Mouse (Mus musculus) embryonic facial prominence, embryonic 13.5 days (tissue): ENCODE results near the gene Crb1. TPM values are rescaled to one million over a fixed set of nuclear protein-coding genes. Genes with fewer than 3 reads are reported as not detected.

Source experiments
- ATAC-seq: fragments of 200-750 bp; cut with Nextera tagmentation; 2 replicates; pipeline ENCODE4 v1.8.0; 2017; ENCODE audit warnings: low read depth; ENCODE audit not compliant: insufficient number of reproducible peaks, insufficient read depth, low FRiP score, low TSS enrichment
- H3K27ac ChIP-seq: fragments of 300-500 bp; sonication (generic); 2 replicates; pipeline ENCODE4 v1.5.1; 2015; ENCODE audit warnings: moderate library complexity, mild to moderate bottlenecking, inconsistent platforms
- H3K27me3 ChIP-seq: fragments of 300-500 bp; sonication (generic); 2 replicates; pipeline ENCODE4 v1.6.1; 2015; ENCODE audit warnings: mild to moderate bottlenecking, inconsistent platforms
- H3K36me3 ChIP-seq: fragments of 300-500 bp; sonication (generic); 2 replicates; pipeline ENCODE4 v1.6.1; 2015; ENCODE audit warnings: mild to moderate bottlenecking, inconsistent platforms
- H3K4me1 ChIP-seq: fragments of 300-500 bp; sonication (generic); 2 replicates; pipeline ENCODE4 v1.6.1; 2015; ENCODE audit warnings: inconsistent platforms
- H3K4me2 ChIP-seq: fragments of 300-500 bp; sonication (generic); 2 replicates; pipeline ENCODE4 v1.6.1; 2015; ENCODE audit warnings: moderate library complexity, mild to moderate bottlenecking, inconsistent platforms
- H3K4me3 ChIP-seq: fragments of 300-500 bp; sonication (generic); 2 replicates; pipeline ENCODE4 v1.5.1; 2015; ENCODE audit warnings: mild to moderate bottlenecking, inconsistent platforms
- H3K9ac ChIP-seq: fragments of 300-500 bp; sonication (generic); 2 replicates; pipeline ENCODE4 v1.6.1; 2015; ENCODE audit warnings: mild to moderate bottlenecking, inconsistent platforms
- H3K9me3 ChIP-seq: fragments of 300-500 bp; sonication (generic); 2 replicates; pipeline ENCODE4 v1.6.1; 2016; ENCODE audit warnings: inconsistent platforms
- WGBS: fragments of 180-500 bp; shearing (Covaris S2); methylation state at CpG from one replicate; pipeline ENCODE4 v1.1.7; 2015; ENCODE audit warnings: mixed read lengths; 5-methylcytosine and 5-hydroxymethylcytosine counted together
- polyA plus RNA-seq: library from polyadenylated mRNA; unstranded; fragments of >200 nt; fragmentation: Nextera tagmentation; extraction: Ambion mirVana; gene quantifications from 2 replicates; pipeline ENCODE4 v1.2.1, GENCODE M21; 2015

Gene Crb1
- polyA plus RNA-seq, 1 experiment from 2014 or later = not detected

DNA sequence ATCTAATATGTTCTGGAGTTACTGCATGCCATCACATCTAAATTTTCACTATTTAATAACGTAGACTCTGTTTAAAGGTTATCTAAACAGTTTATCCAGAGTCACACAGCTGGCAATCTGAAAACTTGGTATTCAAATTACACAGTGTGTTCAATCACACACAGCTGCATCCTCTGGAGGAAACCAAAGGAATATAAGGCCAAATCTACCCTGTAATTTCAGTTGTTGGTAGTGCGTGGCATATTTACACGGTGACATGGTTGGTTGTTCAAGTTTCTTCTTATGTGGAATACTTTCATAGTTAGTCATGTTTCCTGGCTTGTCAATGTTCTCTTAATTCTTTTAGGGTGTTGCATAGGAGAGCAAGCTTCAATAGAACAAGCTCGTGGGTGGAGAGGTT lies 166.4 kb downstream of the Crb1 start:
- Histone ChIP-seq H3K27me3 (no peaks in the 10 kb centered on the region), H3K9ac (no peak overlapping the region), H3K4me3 (no peak overlapping the region), H3K9me3 (no peaks in the 10 kb centered on the region), H3K27ac (no peak overlapping the region), H3K4me2 (no peak overlapping the region), H3K36me3 (no peaks in the 10 kb centered on the region), H3K4me1 (0 out of 2 replicates have a peak, but pooled peaks cover 12% of the 10 kb centered on the region)
- 42% methylated on average over 4 of the region's 4 CpGs for whole genome bisulfite sequencing
- no peak for ATAC-seq

DNA sequence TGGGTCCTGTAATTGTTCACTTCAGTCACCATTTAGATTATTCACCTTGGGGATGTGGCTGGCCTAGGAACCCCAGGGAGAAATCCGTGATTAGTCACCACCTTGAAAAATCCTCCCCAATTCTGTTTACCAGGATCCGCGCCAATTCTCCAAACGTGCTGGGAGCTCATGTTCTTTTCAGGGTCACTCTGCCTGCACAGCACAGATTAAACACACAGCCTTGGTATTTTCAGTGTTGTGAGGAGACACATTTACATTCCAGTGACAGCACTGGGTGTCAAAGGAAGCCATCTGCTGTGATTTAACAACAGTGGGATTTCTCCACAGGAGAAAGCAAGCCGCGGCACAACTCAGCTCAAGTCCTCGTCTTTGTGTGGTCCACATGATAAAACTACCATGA lies 167.1 kb downstream of the Crb1 start:
- no peak for ATAC-seq
- Histone ChIP-seq H3K27ac (no peak overlapping the region), H3K9ac (no peak overlapping the region), H3K4me1 (0 out of 2 replicates have a peak, but pooled peaks cover 12% of the 10 kb centered on the region), H3K4me3 (no peak overlapping the region), H3K36me3 (no peaks in the 10 kb centered on the region), H3K4me2 (no peak overlapping the region), H3K9me3 (no peaks in the 10 kb centered on the region), H3K27me3 (no peaks in the 10 kb centered on the region)
- 39% methylated on average over 7 of the region's 7 CpGs for WGBS

- H3K27me3 ChIP-seq = no peaks in the 10 kb centered on the region
- H3K4me3 ChIP-seq = no peak overlapping the region
- no peak for ATAC-seq
- no peaks in the 10 kb centered on the region for H3K9me3 ChIP-seq
- 0 out of 2 replicates have a peak, but pooled peaks cover 12% of the 10 kb centered on the region for H3K4me1 ChIP-seq
- no peaks in the 10 kb centered on the region for H3K36me3 ChIP-seq
- no peak overlapping the region for H3K27ac ChIP-seq
- H3K9ac ChIP-seq = no peak overlapping the region
- H3K4me2 ChIP-seq = no peak overlapping the region
- 69% methylated on average over 4 of the region's 4 CpGs for WGBS
Observed at GRCm38 (mm10) chr1:139206259-139206658, 170.6 kb downstream of the Crb1 start.

DNA sequence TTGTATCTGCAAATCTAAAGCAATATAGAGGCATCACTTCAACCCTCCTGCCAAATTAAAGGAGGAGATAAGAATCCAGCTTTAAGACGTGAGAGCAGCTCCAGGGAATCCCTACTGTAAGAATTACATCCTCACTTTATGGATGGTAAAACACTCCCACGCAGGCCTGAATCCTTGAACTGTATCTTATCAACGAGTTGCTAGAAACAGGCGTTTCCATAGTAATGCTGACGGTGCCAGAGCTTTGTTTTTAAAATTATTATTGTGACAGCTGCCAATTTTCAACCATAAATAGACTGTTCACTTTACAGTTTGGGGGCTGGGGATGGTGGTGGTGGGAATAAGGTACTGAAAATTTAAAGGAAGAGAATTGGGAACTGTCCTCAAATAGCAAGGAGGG lies 173.9 kb downstream of the Crb1 start:
- 0 out of 2 replicates have a peak, but pooled peaks cover 3% of the 10 kb centered on the region for H3K4me1 ChIP-seq
- no peak overlapping the region for H3K27ac ChIP-seq
- H3K36me3 ChIP-seq = no peaks in the 10 kb centered on the region
- H3K4me2 ChIP-seq = no peak overlapping the region
- H3K9me3 ChIP-seq = no peaks in the 10 kb centered on the region
- 75% methylated on average over 5 of the region's 5 CpGs for WGBS
- no peak for ATAC-seq
- H3K4me3 ChIP-seq = no peak overlapping the region
- no peaks in the 10 kb centered on the region for H3K27me3 ChIP-seq
- H3K9ac ChIP-seq = no peak overlapping the region

GRCm38 (mm10) chr1:139194428-139195028 lies 182.4 kb downstream of the Crb1 start:
- no peak overlapping the region for H3K9ac ChIP-seq
- WGBS = 8% methylated on average over 5 of the region's 5 CpGs
- H3K4me3 ChIP-seq = no peak overlapping the region
- H3K36me3 ChIP-seq = no peaks in the 10 kb centered on the region
- no peak overlapping the region for H3K4me2 ChIP-seq
- H3K4me1 ChIP-seq = peaks cover 11% of the 10 kb centered on the region; the same call in 1 of the 2 replicates
- no peaks in the 10 kb centered on the region for H3K9me3 ChIP-seq
- H3K27ac ChIP-seq = no peak overlapping the region
- no peaks in the 10 kb centered on the region for H3K27me3 ChIP-seq
- ATAC-seq = no peak

GRCm38 (mm10) chr1:139194011-139194410 lies 182.9 kb downstream of the Crb1 start:
- Histone ChIP-seq H3K9ac (no peak overlapping the region), H3K27ac (no peak overlapping the region), H3K4me1 (peaks cover 11% of the 10 kb centered on the region; the same call in 1 of the 2 replicates), H3K9me3 (no peaks in the 10 kb centered on the region), H3K27me3 (no peaks in the 10 kb centered on the region), H3K4me2 (no peak overlapping the region), H3K4me3 (no peak overlapping the region), H3K36me3 (no peaks in the 10 kb centered on the region)
- no peak for ATAC-seq
- 16% methylated on average over 2 of the region's 2 CpGs for WGBS

DNA sequence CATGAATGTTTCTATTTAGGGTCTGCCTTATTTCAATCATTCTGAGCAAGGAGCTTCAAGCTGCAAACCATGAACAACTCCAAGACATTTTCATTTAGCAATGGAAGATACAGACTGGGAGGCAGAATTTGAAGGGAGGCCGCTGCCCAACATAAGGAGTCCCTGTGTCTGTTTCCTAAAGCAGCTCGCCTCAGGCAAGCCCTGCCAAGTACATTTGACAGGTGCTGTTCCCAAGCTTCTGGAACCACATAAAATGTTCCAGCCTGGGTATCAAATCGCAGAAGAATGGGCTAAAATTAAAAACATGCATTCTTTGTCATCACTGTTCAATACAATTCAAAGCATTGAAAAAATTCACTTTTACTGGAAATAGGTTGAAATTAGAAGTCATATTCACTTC lies 184.3 kb downstream of the Crb1 start:
- Histone ChIP-seq H3K27ac (no peak overlapping the region), H3K9me3 (no peaks in the 10 kb centered on the region), H3K36me3 (no peaks in the 10 kb centered on the region), H3K4me2 (no peak overlapping the region), H3K4me3 (no peak overlapping the region), H3K27me3 (no peaks in the 10 kb centered on the region), H3K4me1 (peaks cover 11% of the 10 kb centered on the region; the same call in 1 of the 2 replicates), H3K9ac (no peak overlapping the region)
- ATAC-seq = no peak
- WGBS = 24% methylated on average over 3 of the region's 3 CpGs

- no peak overlapping the region for H3K4me2 ChIP-seq
- H3K27me3 ChIP-seq = no peaks in the 10 kb centered on the region
- 72% methylated on average over 6 of the region's 6 CpGs for WGBS
- ATAC-seq = no peak
- no peaks in the 10 kb centered on the region for H3K4me1 ChIP-seq
- H3K4me3 ChIP-seq = no peak overlapping the region
- H3K9ac ChIP-seq = no peak overlapping the region
- H3K9me3 ChIP-seq = no peaks in the 10 kb centered on the region
- H3K27ac ChIP-seq = no peak overlapping the region
- H3K36me3 ChIP-seq = no peaks in the 10 kb centered on the region
Observed at GRCm38 (mm10) chr1:139180481-139181149, 196.3 kb downstream of the Crb1 start.

DNA sequence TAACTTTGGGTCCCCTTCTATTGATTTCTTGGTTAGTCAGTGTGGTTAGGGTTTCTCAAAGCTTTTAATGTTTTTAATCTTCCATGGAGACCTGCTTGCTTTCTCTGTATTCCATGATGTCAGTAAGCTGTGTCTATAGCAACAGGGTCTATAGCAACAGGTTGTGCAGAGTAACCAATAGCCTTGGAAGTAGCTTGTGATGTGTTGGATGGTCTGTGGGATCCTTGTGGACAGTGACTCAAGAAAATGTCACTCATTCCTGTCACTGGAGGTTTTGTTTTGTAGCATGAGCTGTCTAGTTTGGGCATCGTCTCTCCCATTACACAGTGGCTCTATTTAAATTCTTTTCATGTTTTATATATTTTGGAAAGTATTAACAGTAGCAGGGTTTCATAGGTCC lies 197.2 kb downstream of the Crb1 start:
- WGBS = 72% methylated on average over 1 of the region's 1 CpGs
- Histone ChIP-seq H3K4me1 (no peaks in the 10 kb centered on the region), H3K9ac (no peak overlapping the region), H3K36me3 (no peaks in the 10 kb centered on the region), H3K27me3 (no peaks in the 10 kb centered on the region), H3K4me3 (no peak overlapping the region), H3K27ac (no peak overlapping the region), H3K4me2 (no peak overlapping the region), H3K9me3 (no peaks in the 10 kb centered on the region)
- no peak for ATAC-seq

DNA sequence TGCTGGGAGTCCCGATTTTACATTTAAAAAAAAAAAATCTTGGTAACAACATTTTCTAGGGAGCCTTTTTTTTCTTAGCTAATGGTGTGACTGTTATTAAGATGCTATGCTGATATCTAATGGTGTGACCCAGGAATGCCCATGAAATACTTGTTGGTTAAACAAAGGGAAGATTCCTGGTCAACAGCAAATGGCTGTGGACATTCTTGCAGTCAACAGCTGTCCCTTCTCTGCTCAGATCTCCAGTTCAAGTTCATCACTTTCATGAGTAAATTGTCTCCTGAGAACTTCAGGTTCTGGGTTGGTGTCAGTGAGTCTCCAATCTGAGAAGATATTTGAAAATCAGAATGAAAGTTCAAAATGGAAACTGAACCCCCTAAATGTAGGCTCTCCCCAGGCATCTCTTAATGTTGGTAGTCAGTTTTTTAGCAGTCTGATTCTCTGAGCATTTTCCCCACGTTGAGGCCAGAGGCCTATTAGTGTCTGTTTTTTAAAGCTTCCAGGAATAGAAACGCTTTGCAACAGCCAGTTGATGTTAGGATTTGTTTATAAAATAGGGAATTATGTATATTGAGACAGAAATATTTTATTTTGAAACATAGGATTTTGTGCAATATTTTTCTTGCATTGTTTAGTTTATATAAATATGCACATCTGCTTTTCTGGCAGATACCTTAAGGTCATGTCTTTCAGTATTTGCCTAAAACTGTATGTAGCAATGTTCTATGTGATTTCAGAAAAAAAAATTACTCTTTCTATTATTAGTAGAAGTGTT lies 202.7 kb downstream of the Crb1 start:
- no peaks in the 10 kb centered on the region for H3K27me3 ChIP-seq
- H3K9ac ChIP-seq = no peak overlapping the region
- ATAC-seq = no peak
- peaks cover 11% of the 10 kb centered on the region for H3K36me3 ChIP-seq
- no peaks in the 10 kb centered on the region for H3K9me3 ChIP-seq
- no peaks in the 10 kb centered on the region for H3K4me1 ChIP-seq
- WGBS = 73% methylated on average over 3 of the region's 3 CpGs
- H3K4me3 ChIP-seq = no peak overlapping the region
- no peak overlapping the region for H3K4me2 ChIP-seq
- no peak overlapping the region for H3K27ac ChIP-seq

- no peak overlapping the region for H3K27ac ChIP-seq
- no peak overlapping the region for H3K4me3 ChIP-seq
- H3K4me1 ChIP-seq = no peaks in the 10 kb centered on the region
- no peak overlapping the region for H3K9ac ChIP-seq
- no peaks in the 10 kb centered on the region for H3K27me3 ChIP-seq
- no peak overlapping the region for H3K4me2 ChIP-seq
- ATAC-seq = no peak
- 30% methylated on average over 5 of the region's 5 CpGs for WGBS
- no peaks in the 10 kb centered on the region for H3K9me3 ChIP-seq
- no peaks in the 10 kb centered on the region for H3K36me3 ChIP-seq
Observed at GRCm38 (mm10) chr1:139162814-139163213, 214.1 kb downstream of the Crb1 start.

- no peak overlapping the region for H3K9ac ChIP-seq
- H3K4me3 ChIP-seq = no peak overlapping the region
- ATAC-seq = no peak
- 54% methylated on average over 3 of the region's 3 CpGs for WGBS
- no peaks in the 10 kb centered on the region for H3K27me3 ChIP-seq
- no peak overlapping the region for H3K4me2 ChIP-seq
- no peaks in the 10 kb centered on the region for H3K4me1 ChIP-seq
- H3K36me3 ChIP-seq = no peaks in the 10 kb centered on the region
- H3K9me3 ChIP-seq = no peaks in the 10 kb centered on the region
- no peak overlapping the region for H3K27ac ChIP-seq
Observed at GRCm38 (mm10) chr1:139161619-139162018, 215.3 kb downstream of the Crb1 start.
